Mouse (Mus musculus) left cerebral cortex, adult 2 months (tissue): ENCODE measurements around the gene Kcna5. TPM values are rescaled to one million over a fixed set of nuclear protein-coding genes. Genes with fewer than 3 reads are reported as not detected.

Source experiments
- DNase-seq, 2 experiments: peaks; one replicate each; pipeline ENCODE4 v3.0.0; 2021 to 2022; ENCODE audit warnings: low spot score in 2 of 2, mixed read lengths in 1 of 2; ENCODE audit errors: extremely low spot score in 1 of 2
- H3K27ac ChIP-seq: fragments of 200-600 bp; 2 replicates; pipeline ENCODE4 v1.8.1; 2022
- H3K4me3 ChIP-seq: fragments of 200-600 bp; 2 replicates; pipeline ENCODE4 v1.8.1; 2022
- CTCF ChIP-seq: fragments of 200-600 bp; IDR thresholded peaks from 2 replicates; pipeline ENCODE4 v1.8.1; 2022; ENCODE audit warnings: antibody characterized with exemption, mild to moderate bottlenecking, moderate library complexity
- intact Hi-C: fragments of 180-260 bp; cut with DNase I; formaldehyde crosslinking; loops from one replicate; pipeline ENCODE4 v1.15.1; 2025
- total RNA-seq, 2 experiments: library from RNA; stranded (reverse); gene quantifications; 2 replicates each; pipeline ENCODE4 v1.2.3; 2021

Gene Kcna5
- total RNA-seq, 2 experiments from 2014 or later = 4.2 to 5.6 TPM

DNA sequence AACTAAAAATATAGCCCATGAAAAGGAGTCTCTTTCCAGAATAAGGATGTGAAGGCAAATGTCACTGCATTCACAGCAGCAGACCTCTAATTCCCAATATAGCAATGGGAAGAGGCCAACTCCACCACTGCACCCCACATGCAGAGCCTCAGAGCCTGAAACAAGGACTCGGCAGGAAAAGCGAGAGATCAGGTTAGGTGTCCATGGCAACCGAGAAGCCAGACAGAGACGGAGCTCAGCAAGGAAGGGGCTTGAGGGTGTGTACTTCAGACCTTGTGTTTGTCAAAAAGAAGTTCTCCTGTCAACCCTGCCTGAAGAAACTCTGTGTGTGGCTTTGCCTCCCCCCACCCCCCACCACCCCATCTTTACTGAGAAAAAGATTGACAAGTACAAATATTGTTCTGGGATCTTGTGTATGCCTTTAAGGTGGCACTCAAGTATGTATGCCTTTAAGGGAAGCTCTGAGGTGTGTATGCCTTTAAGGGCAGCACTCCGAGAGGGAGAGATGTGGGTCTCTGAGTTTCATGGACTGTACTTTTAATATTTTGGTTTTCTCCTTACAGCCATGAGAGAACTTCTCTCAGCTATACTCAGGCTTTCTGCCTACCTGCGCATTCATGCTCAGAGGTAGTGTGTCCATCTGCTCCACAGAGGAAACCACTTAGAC lies 37.9 kb downstream of the Kcna5 start:
- intact Hi-C loops = no loop called here
- DNase-seq = no peak
- no peak for TF ChIP-seq CTCF
- Histone ChIP-seq H3K27ac (no peak overlapping the region), H3K4me3 (no peak overlapping the region)

- DNase-seq = no peak
Measured at GRCm38 (mm10) chr6:126487136-126487535, 48.1 kb downstream of the Kcna5 start.

DNA sequence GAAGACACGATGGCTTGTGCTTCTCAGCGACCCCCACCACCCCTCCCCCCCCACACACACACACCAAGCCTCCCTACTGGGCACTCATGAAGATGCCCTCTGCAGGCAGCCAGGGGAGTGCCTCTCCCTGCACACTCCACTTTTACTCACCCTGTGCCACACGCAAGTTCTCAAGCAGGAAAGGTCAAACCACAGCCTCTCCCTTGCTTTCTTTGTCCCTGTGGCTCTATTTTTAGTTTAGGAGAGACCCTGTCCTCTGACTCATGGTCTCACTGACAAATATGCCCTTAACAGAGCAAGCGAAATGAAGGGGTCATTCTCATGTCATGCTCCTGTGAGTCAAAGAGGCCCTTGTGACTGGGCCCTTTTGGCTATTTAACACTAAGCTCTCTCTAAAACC lies 50.3 kb downstream of the Kcna5 start:
- no peak for TF ChIP-seq CTCF
- H3K4me3 ChIP-seq = no peak overlapping the region
- no peak overlapping the region for H3K27ac ChIP-seq
- no peak for DNase-seq
- intact Hi-C loops = no loop called here

More at GRCm38 (mm10) chr6:126487136-126487535, 48.1 kb downstream of the Kcna5 start:
- Histone ChIP-seq H3K27ac (no peak overlapping the region), H3K4me3 (no peak overlapping the region)
- intact Hi-C loops = no loop called here
- TF ChIP-seq CTCF = no peak

DNA sequence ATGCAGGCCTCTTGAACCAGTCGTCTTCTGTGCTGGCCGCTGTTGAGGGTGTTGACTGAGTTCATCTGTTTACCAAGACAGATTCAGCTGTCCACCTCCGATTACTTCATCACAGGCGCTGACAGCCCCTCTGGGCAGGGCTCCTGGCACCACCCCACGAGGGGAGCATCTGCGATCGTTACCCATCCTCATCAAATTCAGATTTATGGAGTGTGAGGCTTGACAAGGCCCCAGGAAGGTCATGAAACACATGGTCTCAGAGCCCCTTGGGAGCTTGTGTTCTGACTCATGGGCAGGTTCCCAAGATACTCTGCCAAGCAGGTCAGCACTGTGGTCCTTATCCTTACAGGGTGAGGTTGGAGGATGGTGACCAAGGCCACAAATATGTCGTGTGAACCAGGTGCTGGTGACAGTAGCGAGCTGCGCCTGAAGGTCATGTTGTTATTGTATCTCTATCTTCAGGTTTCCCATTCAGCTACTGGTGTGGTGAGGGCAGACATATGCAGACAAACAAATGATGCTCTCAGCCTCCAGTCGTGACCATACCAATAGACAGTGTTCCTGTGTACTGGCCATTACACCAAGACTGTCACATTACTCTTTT lies 51.8 kb downstream of the Kcna5 start:
- no peak for DNase-seq
- H3K4me3 ChIP-seq = no peak overlapping the region
- no peak overlapping the region for H3K27ac ChIP-seq
- no peak for TF ChIP-seq CTCF
- intact Hi-C loops = no loop called here

Other genes with a start within 250 kb of the Kcna5 start
- 100 to 1,000 TPM; 120 to 122 TPM for gene Kcna1, start 111.0 kb upstream of the Kcna5 start, total RNA-seq
- 10 to 100 TPM; 56.3 to 65.4 TPM for gene Kcna6, start 205.3 kb upstream of the Kcna5 start, total RNA-seq